Mouse (Mus musculus) ES-E14 (cell line): Measurements from ENCODE around the gene Mrpl28.

ENCODE experiments used
- ZC3H11A ChIP-seq: IDR thresholded peaks from 2 replicates; pipeline ENCODE4 v1.6.1; 2012; ENCODE audit warnings: low read depth, mild to moderate bottlenecking, inconsistent platforms, low read length, borderline replicate concordance
- ZNF384 ChIP-seq: IDR thresholded peaks from 2 replicates; pipeline ENCODE4 v1.6.1; 2012; ENCODE audit warnings: low read depth, low read length, inconsistent platforms

- no peak for TF ChIP-seq ZNF384
- no peak for TF ChIP-seq ZC3H11A
Observed at GRCm38 (mm10) chr17:26162736-26163135, 39.4 kb downstream of the Mrpl28 start.
